8 mouse cellular contexts compared by ENCODE assay signal in genomic region chr13:63094317-63095131, GRCm38 (mm10).
A peak's percentile ranks its signal among the peaks of the same experiment; 100 is the strongest.
DNase-seq lines count a peak whose midpoint lies in the region; ATAC-seq and TF ChIP-seq lines count a peak whose summit lies in the region.

No protein-coding gene starts in this region.

- no peak for DNase-seq in kidney, postnatal 0 days (ENCODE audit: low spot score)
- DNase-seq in kidney, adult 11 months = no peak
- peak; percentile 44 for DNase-seq in embryonic facial prominence, embryonic 10.5 days (ENCODE audit: low spot score)
- DNase-seq in right cerebral cortex, postnatal 25 days = no peak
- DNase-seq in gastrocnemius, postnatal 10 days = no peak
- DNase-seq in gastrocnemius, adult 8-10 months (ENCODE audit: low spot score in 2 of 2) = no peak

- H3K9me3 ChIP-seq in kidney, postnatal 0 days (replicated peaks; ENCODE audit: low read length) = no peaks in the 10 kb centered on the region
- H3K9me3 ChIP-seq in embryonic facial prominence, embryonic 10.5 days = no peaks in the 10 kb centered on the region
- H3K9me3 ChIP-seq in limb, embryonic 12.5 days = no peaks in the 10 kb centered on the region
- H3K9me3 ChIP-seq in stomach, embryonic 14.5 days (ENCODE audit: control insufficient read depth, low read depth, low read length) = no peaks in the 10 kb centered on the region

- 38% methylated on average over 8 of the region's 8 CpGs for WGBS in kidney, postnatal 0 days
- WGBS in embryonic facial prominence, embryonic 10.5 days = 14% methylated on average over 8 of the region's 8 CpGs
- WGBS in limb, embryonic 12.5 days = 7% methylated on average over 8 of the region's 8 CpGs
- 23% methylated on average over 8 of the region's 8 CpGs for WGBS in stomach, embryonic 14.5 days

- ATAC-seq in kidney, postnatal 0 days (replicated peaks; ENCODE audit: low FRiP score, low read depth) = no peak
- no peak for ATAC-seq in limb, embryonic 12.5 days (ENCODE audit: insufficient number of reproducible peaks, insufficient read depth, low FRiP score, low TSS enrichment, low read depth)
- ATAC-seq in stomach, embryonic 14.5 days (ENCODE audit: insufficient number of reproducible peaks, insufficient read depth, low FRiP score, low read depth) = no peak

- peaks cover 9% of the 10 kb centered on the region; the same call in 1 of the 2 replicates for H3K4me1 ChIP-seq in kidney, postnatal 0 days (replicated peaks; ENCODE audit: insufficient read depth, low read length)
- peaks cover 34% of the 10 kb centered on the region for H3K4me1 ChIP-seq in embryonic facial prominence, embryonic 10.5 days
- peaks cover 56% of the 10 kb centered on the region for H3K4me1 ChIP-seq in limb, embryonic 12.5 days (replicated peaks)
- peaks cover 29% of the 10 kb centered on the region for H3K4me1 ChIP-seq in stomach, embryonic 14.5 days (ENCODE audit: control insufficient read depth, insufficient read depth, low read length)

- H3K27me3 ChIP-seq in kidney, postnatal 0 days (ENCODE audit: insufficient read depth, low read length) = no peaks in the 10 kb centered on the region
- H3K27me3 ChIP-seq in embryonic facial prominence, embryonic 10.5 days (replicated peaks; ENCODE audit: low read depth, poor library complexity, severe bottlenecking) = no peaks in the 10 kb centered on the region
- H3K27me3 ChIP-seq in limb, embryonic 12.5 days = no peaks in the 10 kb centered on the region
- no peaks in the 10 kb centered on the region for H3K27me3 ChIP-seq in stomach, embryonic 14.5 days (ENCODE audit: control insufficient read depth, insufficient read depth, low read length)

- H3K4me3 ChIP-seq in kidney, postnatal 0 days (replicated peaks; ENCODE audit: low read depth, low read length) = no peak overlapping the region
- H3K4me3 ChIP-seq in embryonic facial prominence, embryonic 10.5 days = no peak overlapping the region
- H3K4me3 ChIP-seq in limb, embryonic 12.5 days (replicated peaks) = no peak overlapping the region
- no peak overlapping the region for H3K4me3 ChIP-seq in stomach, embryonic 14.5 days (ENCODE audit: low read depth, low read length)

- TF ChIP-seq CTCF in kidney, postnatal 0 days (IDR thresholded peaks at IDR 0.05; ENCODE audit: low read depth) = no peak

- H3K4me2 ChIP-seq in kidney, postnatal 0 days (ENCODE audit: low read length) = no peak overlapping the region
- H3K4me2 ChIP-seq in limb, embryonic 12.5 days = no peak overlapping the region
- no peak overlapping the region for H3K4me2 ChIP-seq in stomach, embryonic 14.5 days (replicated peaks; ENCODE audit: low read depth, low read length)

- peak overlapping the region; percentile 52 for H3K27ac ChIP-seq in kidney, postnatal 0 days
- peak overlapping the region; percentile 65 for H3K27ac ChIP-seq in embryonic facial prominence, embryonic 10.5 days (replicated peaks)
- peak overlapping the region; percentile 87 for H3K27ac ChIP-seq in limb, embryonic 12.5 days
- H3K27ac ChIP-seq in stomach, embryonic 14.5 days (ENCODE audit: low read length) = peak overlapping the region; percentile 67

- H3K36me3 ChIP-seq in kidney, postnatal 0 days (ENCODE audit: insufficient read depth, low read length) = no peaks in the 10 kb centered on the region
- no peaks in the 10 kb centered on the region for H3K36me3 ChIP-seq in embryonic facial prominence, embryonic 10.5 days (replicated peaks)
- H3K36me3 ChIP-seq in limb, embryonic 12.5 days = no peaks in the 10 kb centered on the region
- H3K36me3 ChIP-seq in stomach, embryonic 14.5 days (ENCODE audit: control insufficient read depth, insufficient read depth, low read length) = no peaks in the 10 kb centered on the region

- no peak overlapping the region for H3K9ac ChIP-seq in kidney, postnatal 0 days (ENCODE audit: low read depth, low read length)
- H3K9ac ChIP-seq in limb, embryonic 12.5 days (replicated peaks) = no peak overlapping the region
- no peak overlapping the region for H3K9ac ChIP-seq in stomach, embryonic 14.5 days (replicated peaks; ENCODE audit: low read depth, low read length)
